ENCODE assay signal across 9 mouse cellular contexts in the genomic region with DNA sequence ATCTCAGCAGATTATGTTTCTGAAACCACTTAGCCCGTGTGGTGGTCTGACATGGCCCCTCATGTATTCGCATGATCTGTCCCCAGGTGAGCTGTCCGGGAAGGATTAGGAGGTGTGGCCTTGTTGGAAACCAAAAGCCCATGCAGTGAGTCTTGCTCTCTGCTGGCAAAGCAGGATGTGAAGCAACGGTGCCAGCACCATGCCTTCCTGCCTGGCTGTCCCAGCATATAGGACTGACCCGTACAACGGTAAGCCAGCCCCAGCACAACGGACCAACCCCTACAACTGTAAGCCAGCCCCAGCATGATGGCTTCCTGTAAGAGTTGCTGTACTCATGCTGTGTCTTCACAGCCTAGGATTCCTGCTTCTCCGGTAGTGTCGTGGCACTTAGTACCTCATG. TPM values are rescaled to one million over a fixed set of nuclear protein-coding genes. Genes with fewer than 3 reads are reported as not detected.
A peak's percentile ranks its signal among the peaks of the same experiment; 100 is the strongest.
DNase-seq lines count a peak whose midpoint lies in the region; ATAC-seq and TF ChIP-seq lines count a peak whose summit lies in the region.
"Had no signal": no experiment of that assay in that cellular context is flagged by ENCODE, and none has a peak within 500 bp of the region (broad histone marks: within the 10 kb centered on the region; RNA-seq: fewer than 3 reads in every experiment).

No protein-coding gene starts in this region.

- no peak for TF ChIP-seq CTCF in cerebellum, adult 2 months (IDR thresholded peaks at IDR 0.05; ENCODE audit: borderline replicate concordance, insufficient read depth, low read depth, low read length)

- peak overlapping the region; percentile 4 for H3K4me3 ChIP-seq in cerebellum, adult 2 months (replicated peaks; ENCODE audit: insufficient read depth, low read depth, low read length)
- H3K4me3 ChIP-seq in forebrain, embryonic 14.5 days (ENCODE audit: low read depth, low read length): peak overlapping the region; percentile 74
- H3K4me3 ChIP-seq in liver, embryonic 13.5 days (replicated peaks): peak overlapping the region; percentile 69

- H3K9ac ChIP-seq in forebrain, embryonic 14.5 days (ENCODE audit: low read length): peak overlapping the region; percentile 97
- H3K9ac ChIP-seq in liver, embryonic 13.5 days: peak overlapping the region; percentile 80

- peaks cover 55% of the 10 kb centered on the region for H3K36me3 ChIP-seq in forebrain, embryonic 14.5 days (ENCODE audit: control insufficient read depth, insufficient read depth, low read length)
- peaks cover 60% of the 10 kb centered on the region for H3K36me3 ChIP-seq in liver, embryonic 13.5 days

- 20% methylated on average over 9 of the region's 9 CpGs for WGBS in cerebellum, adult 2 months
- 47% methylated on average over 9 of the region's 9 CpGs for WGBS in forebrain, embryonic 14.5 days
- 48% methylated on average over 9 of the region's 9 CpGs for WGBS in liver, embryonic 13.5 days (ENCODE audit: insufficient replicate concordance)

- H3K4me1 ChIP-seq in cerebellum, adult 2 months (ENCODE audit: control insufficient read depth, insufficient read depth, low read length): peaks cover 8% of the 10 kb centered on the region
- peaks cover 49% of the 10 kb centered on the region for H3K4me1 ChIP-seq in forebrain, embryonic 14.5 days (ENCODE audit: control insufficient read depth, insufficient read depth, low read length)
- peaks cover 82% of the 10 kb centered on the region for H3K4me1 ChIP-seq in liver, embryonic 13.5 days (replicated peaks)

- H3K4me2 ChIP-seq in forebrain, embryonic 14.5 days (ENCODE audit: low read length): peak overlapping the region; percentile 97
- peak overlapping the region; percentile 94 for H3K4me2 ChIP-seq in liver, embryonic 13.5 days

- no peak for DNase-seq in cerebellum, adult 2 months
- DNase-seq in cerebellum, adult 11-12 months: no peak
- peak; percentile 27 for DNase-seq in 3134 (ENCODE audit: extremely low read depth, insufficient read length, low spot score)
- DNase-seq in forebrain, embryonic 14.5 days (ENCODE audit: low spot score): no peak
- no peak for DNase-seq in liver, embryonic 13.5 days
- no peak for DNase-seq in thymus, postnatal 36 days
- no peak for DNase-seq in layer of hippocampus, postnatal 10 days (ENCODE audit: low spot score in 2 of 2)
- DNase-seq: cerebellum, adult 9-10 months had no signal

- no peaks in the 10 kb centered on the region for H3K27me3 ChIP-seq in cerebellum, adult 2 months (ENCODE audit: control insufficient read depth, insufficient read depth, low read length)
- H3K27me3 ChIP-seq in forebrain, embryonic 14.5 days (replicated peaks; ENCODE audit: control insufficient read depth, insufficient read depth, low read length): no peaks in the 10 kb centered on the region
- H3K27me3 ChIP-seq in liver, embryonic 13.5 days: no peaks in the 10 kb centered on the region

- H3K9me3 ChIP-seq in forebrain, embryonic 14.5 days (replicated peaks; ENCODE audit: control insufficient read depth, low read length): no peaks in the 10 kb centered on the region
- H3K9me3 ChIP-seq in liver, embryonic 13.5 days (replicated peaks): no peaks in the 10 kb centered on the region

- ATAC-seq in forebrain, embryonic 14.5 days: no peak
- no peak for ATAC-seq in liver, embryonic 13.5 days (ENCODE audit: low read depth)
- no peak for ATAC-seq in CD4-positive, CD25-positive, alpha-beta regulatory T cell, adult 4 months

- TF ChIP-seq POLR2A in cerebellum, adult 2 months (IDR thresholded peaks at IDR 0.05; ENCODE audit: borderline replicate concordance, insufficient read depth, low read length): no peak

- H3K27ac ChIP-seq in cerebellum, adult 2 months (ENCODE audit: insufficient read depth, low read length): no peak overlapping the region
- no peak overlapping the region for H3K27ac ChIP-seq in forebrain, embryonic 14.5 days (ENCODE audit: low read depth, low read length)
- H3K27ac ChIP-seq in liver, embryonic 13.5 days: no peak overlapping the region

RNA-seq across cellular contexts. Expression of a gene that starts 11.2 kb away (rescaled TPM):
- 117 and 129 TPM in 2 replicates for polyA plus RNA-seq in cerebellum, adult 2 months (2012; rRNA removed)
- polyA plus RNA-seq in forebrain, embryonic 14.5 days (2014; fragmentation: Nextera tagmentation; extraction: Ambion mirVana): 64.5 and 71.3 TPM in 2 replicates
- polyA plus RNA-seq in liver, embryonic 13.5 days (2015; fragmentation: Nextera tagmentation; extraction: Ambion mirVana): 49.7 and 60.4 TPM in 2 replicates
- 100 to 1,000 TPM in 1 of 2 experiments, 10 to 100 TPM in 1; 90.3 to 103 TPM for total RNA-seq in layer of hippocampus, postnatal 10 days (2021)
- 100 to 1,000 TPM in 1 of 2 experiments, 10 to 100 TPM in 1; 92.6 to 140 TPM for polyA plus RNA-seq in CD4-positive, CD25-positive, alpha-beta regulatory T cell, adult 4 months (2017; shearing (Covaris generic))

Comparison
In these comparisons a context has a peak if more than half of its experiments do, and no peak if none do; other contexts are left out.
1. H3K4me3 ChIP-seq: peak in every context shown above with its lines; median percentile 74 in forebrain, embryonic 14.5 days; 69 in liver, embryonic 13.5 days; 4 in cerebellum, adult 2 months.